Mouse (Mus musculus) Patski (cell line): ENCODE data around the gene Dcaf4. TPM values are rescaled to one million over a fixed set of nuclear protein-coding genes. Genes with fewer than 3 reads are reported as not detected.

Experiments used
- ATAC-seq: fragments of 100-300 bp; one replicate; pipeline ENCODE4 v1.8.0; 2021
- CTCF ChIA-PET: fragments of 350-600 bp; sonication (Branson Sonifier 250); formaldehyde crosslinking; loops from one replicate; lab custom pipeline; 2022; ENCODE audit warnings: inconsistent platforms; lab: Charles Lee
- POLR2A ChIA-PET: fragments of 350-600 bp; sonication (Branson Sonifier 250); formaldehyde crosslinking; loops from one replicate; lab custom pipeline; 2022; ENCODE audit warnings: antibody characterized with exemption, inconsistent platforms; lab: Charles Lee
- DNase-seq: peaks from one replicate; pipeline ENCODE4 v3.0.0-alpha.2; 2011; ENCODE audit warnings: low read depth, low spot score
- H3K27me3 ChIP-seq: fragments of 371-371 bp; one replicate; pipeline ENCODE4 v1.5.1; 2021
- CTCF ChIP-seq: fragments of 100-300 bp; IDR thresholded peaks from one replicate; pipeline ENCODE4 v1.5.1; 2021
- in situ Hi-C: fragments of 300-500 bp; cut with MboI; formaldehyde crosslinking; loops from 3 replicates; pipeline ENCODE4 v1.11.1; 2018; ENCODE audit warnings: low pct_unique_long_range_greater_than_20kb, mixed read lengths
- polyA plus RNA-seq: library from polyadenylated mRNA; unstranded; gene quantifications from one replicate; pipeline ENCODE4 v1.2.3, GENCODE M21; 2021

The Dcaf4 gene
- polyA plus RNA-seq, 1 experiment from 2014 or later, result 15.0 TPM

GRCm38 (mm10) chr12:83496336-83496735, 23.9 kb upstream of the Dcaf4 start:
- ChIA-PET CTCF (no interaction called here), POLR2A (no interaction called here)

DNA sequence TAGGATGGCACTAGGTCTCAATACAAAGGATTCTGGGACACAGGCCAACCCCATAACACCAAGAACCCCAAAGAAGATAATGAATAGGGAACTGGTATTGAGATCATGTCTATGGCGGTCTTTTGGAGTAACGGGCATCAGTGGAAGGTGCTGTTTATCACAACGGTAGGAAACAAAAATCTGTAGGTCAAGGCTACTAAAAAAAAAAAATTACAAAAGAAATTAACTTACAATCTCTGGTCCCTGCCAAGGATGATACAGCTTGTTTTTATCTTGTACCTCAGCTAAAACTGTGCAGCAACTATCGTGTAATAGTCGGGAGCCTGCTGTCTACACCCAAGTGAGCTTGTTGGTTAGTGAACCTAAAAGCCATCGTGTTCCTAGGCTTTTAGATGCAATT, 23.5 kb upstream of the Dcaf4 start:
- no peak for ATAC-seq
- H3K27me3 ChIP-seq, result peaks cover 17% of the 10 kb centered on the region
- ChIA-PET POLR2A (no interaction called here), CTCF (no interaction called here)
- in situ Hi-C loops, result no loop called here
- no peak for DNase-seq
- no peak for TF ChIP-seq CTCF

More at GRCm38 (mm10) chr12:83496336-83496735, 23.9 kb upstream of the Dcaf4 start:
- H3K27me3 ChIP-seq, result peaks cover 17% of the 10 kb centered on the region
- ATAC-seq (no peak), DNase-seq (no peak)
- TF ChIP-seq CTCF, result no peak
- in situ Hi-C loops, result no loop called here

- peak; percentile 39 for TF ChIP-seq CTCF
- POLR2A ChIA-PET, result no interaction called here
- in situ Hi-C loops, result no loop called here
- CTCF ChIA-PET, result no interaction called here
- DNase-seq, result no peak
- H3K27me3 ChIP-seq, result peaks cover 17% of the 10 kb centered on the region
- ATAC-seq, result no peak
These were observed 22.3 kb upstream of the Dcaf4 start for GRCm38 (mm10) chr12:83497959-83498358.

- CTCF ChIA-PET, result interaction anchor here (1.3 kb wide), 1 partner anchor 387 kb away, joined by 3 read pairs; no protein-coding TSS in a partner anchor
- ATAC-seq (no peak), DNase-seq (no peak)
These were observed 21.0 kb upstream of the Dcaf4 start for GRCm38 (mm10) chr12:83499256-83499655.

DNA sequence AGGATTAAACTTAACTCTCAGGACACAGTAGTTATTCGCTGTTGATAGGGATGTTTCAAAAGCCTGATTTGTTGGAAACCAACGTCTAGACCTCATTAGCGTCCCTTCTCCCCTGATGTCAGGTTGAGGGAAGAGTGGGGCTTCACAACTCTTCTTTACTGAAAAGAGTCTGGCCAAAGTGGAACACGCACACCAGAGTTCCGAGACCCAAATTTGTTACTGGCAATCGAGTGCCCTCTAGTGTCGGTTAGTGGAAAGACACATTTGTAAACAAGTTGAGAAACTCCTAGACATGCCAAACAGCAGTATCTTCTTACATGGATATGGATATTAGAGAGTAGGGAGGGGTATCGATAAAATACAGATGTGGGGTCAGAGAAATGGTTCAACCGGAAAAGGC, 18.1 kb upstream of the Dcaf4 start:
- ChIA-PET POLR2A (interaction anchor here (0.6 kb wide), 1 partner anchor 388 kb away, joined by 5 read pairs; no protein-coding TSS in a partner anchor), CTCF (interaction anchor here (0.5 kb wide), 1 partner anchor 528 kb away, joined by 3 read pairs; no protein-coding TSS in a partner anchor)
- no peak for DNase-seq
- in situ Hi-C loops, result no loop called here
- ATAC-seq, result no peak
- peak; percentile 70 for TF ChIP-seq CTCF
- peaks cover 8% of the 10 kb centered on the region for H3K27me3 ChIP-seq

More at GRCm38 (mm10) chr12:83499256-83499655, 21.0 kb upstream of the Dcaf4 start:
- no peak for TF ChIP-seq CTCF
- peaks cover 13% of the 10 kb centered on the region for H3K27me3 ChIP-seq
- POLR2A ChIA-PET, result no interaction called here
- in situ Hi-C loops, result no loop called here

DNA sequence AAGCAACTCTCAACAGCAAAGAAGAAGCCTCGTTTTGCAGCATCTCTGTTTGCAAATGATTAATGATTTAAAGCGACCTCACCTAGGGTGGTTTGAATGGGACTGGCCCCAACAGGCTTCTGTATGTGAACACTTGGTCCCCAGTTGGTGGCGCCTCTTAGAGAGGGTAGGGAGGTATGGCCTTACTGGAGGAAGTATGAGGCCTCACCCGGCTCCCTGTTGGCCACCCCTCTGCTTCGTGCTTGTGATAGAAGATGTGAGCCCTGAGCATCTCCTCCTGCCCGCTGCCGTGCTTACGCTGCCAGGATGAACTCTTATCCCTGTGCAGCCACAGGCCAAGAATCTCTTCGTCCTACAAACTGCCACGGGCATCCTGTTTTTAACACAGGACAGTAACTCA, 13.7 kb upstream of the Dcaf4 start:
- CTCF ChIA-PET, result no interaction called here
- ATAC-seq, result no peak

DNA sequence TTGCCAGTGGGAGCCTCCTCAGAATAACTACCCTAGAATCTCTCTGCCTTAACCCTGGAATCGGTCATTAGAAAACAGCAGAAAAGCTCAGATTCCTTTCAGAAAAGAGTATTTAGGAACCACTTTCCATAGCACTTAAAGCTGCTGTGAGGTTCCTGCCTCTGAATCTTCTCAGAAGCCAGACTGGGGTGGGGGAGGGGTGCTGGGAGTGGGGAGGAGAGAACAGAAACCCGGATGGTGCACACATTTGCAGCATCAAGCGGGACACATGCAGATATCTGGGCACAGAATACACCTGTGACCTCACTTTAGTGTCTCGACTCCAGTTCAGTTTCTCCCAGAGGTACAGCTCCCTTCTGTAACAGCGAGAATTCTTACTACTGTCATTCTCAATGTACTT, 9.7 kb upstream of the Dcaf4 start:
- peaks cover 18% of the 10 kb centered on the region for H3K27me3 ChIP-seq
- no peak for ATAC-seq
- no peak for DNase-seq
- TF ChIP-seq CTCF, result no peak
- CTCF ChIA-PET, result no interaction called here
- POLR2A ChIA-PET, result no interaction called here
- in situ Hi-C loops, result no loop called here

More for the DNA sequence above, 13.7 kb upstream of the Dcaf4 start:
- DNase-seq, result no peak
- in situ Hi-C loops, result no loop called here
- POLR2A ChIA-PET, result no interaction called here
- peaks cover 6% of the 10 kb centered on the region for H3K27me3 ChIP-seq
- no peak for TF ChIP-seq CTCF

DNA sequence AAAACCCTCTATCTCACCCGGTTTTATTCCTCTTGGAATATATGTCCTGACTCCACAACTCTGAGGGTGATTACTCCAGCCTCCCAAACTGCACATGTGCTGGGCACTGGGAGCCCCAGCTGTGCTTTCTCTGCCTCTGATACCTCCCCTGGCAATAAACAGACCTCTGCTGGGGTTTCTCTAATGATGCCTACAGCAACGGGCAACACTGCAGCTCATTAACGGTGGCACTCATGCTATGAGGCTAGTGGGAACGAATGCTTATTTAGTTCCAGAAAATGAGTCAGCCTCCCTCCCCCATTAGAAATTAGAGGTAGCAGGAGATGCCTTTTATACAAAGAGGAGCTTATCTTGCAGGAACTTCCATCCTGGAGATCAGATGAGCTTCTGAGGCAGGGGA, 7.5 kb upstream of the Dcaf4 start:
- CTCF ChIA-PET, result interaction anchor here (1.7 kb wide), 1 partner anchor 9 kb away, joined by 3 read pairs; no protein-coding TSS in a partner anchor
- ATAC-seq (no peak), DNase-seq (no peak)
- POLR2A ChIA-PET, result no interaction called here
- no peak for TF ChIP-seq CTCF
- in situ Hi-C loops, result no loop called here
- peaks cover 16% of the 10 kb centered on the region for H3K27me3 ChIP-seq

GRCm38 (mm10) chr12:83513185-83513584, 7.1 kb upstream of the Dcaf4 start:
- TF ChIP-seq CTCF, result no peak
- ChIA-PET CTCF (interaction anchor here (1.7 kb wide), 1 partner anchor 8 kb away, joined by 3 read pairs; no protein-coding TSS in a partner anchor), POLR2A (no interaction called here)
- H3K27me3 ChIP-seq, result peaks cover 12% of the 10 kb centered on the region
- in situ Hi-C loops, result no loop called here
- DNase-seq, result no peak
- no peak for ATAC-seq

DNA sequence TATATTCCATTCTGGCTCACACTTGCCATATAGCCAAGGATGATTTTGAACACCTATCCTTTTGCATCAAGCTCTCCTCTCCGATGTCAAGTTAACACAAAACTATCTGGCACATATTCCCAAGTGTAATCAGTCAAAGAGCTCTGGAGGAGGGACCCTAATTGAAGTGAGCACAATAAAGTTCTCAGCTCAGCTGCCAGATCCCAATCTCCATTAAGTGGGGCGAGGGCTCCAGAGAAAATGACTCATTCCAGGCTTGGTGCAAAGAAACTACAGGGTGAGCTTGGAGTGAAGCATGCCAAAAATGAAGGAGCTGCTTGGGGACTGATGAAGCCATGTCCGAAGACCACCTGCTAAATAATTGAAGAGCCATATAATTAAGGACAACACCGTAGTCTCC, 6.0 kb upstream of the Dcaf4 start:
- ChIA-PET CTCF (no interaction called here), POLR2A (no interaction called here)
- no peak for ATAC-seq
- no peak for DNase-seq
- no peak for TF ChIP-seq CTCF
- in situ Hi-C loops, result no loop called here
- H3K27me3 ChIP-seq, result peaks cover 12% of the 10 kb centered on the region

DNA sequence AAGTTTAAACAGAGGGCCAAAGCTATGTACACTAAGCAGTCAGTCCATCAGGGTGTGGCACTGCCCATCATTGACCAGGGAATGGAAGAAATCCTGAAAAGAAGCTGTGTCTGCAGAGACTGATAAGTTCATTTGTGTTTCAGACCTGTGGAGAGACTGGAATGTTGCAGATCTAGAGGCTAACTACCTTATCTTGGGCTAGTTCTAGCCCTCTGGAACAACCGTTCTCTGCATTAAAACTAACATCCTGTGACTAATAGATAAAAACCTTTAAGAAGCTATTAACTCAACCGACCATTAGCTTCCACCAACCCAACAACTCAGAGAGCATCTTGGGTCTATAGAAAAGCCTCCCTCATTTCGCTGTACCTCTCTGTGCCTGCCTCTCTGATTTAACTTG, 2.7 kb upstream of the Dcaf4 start:
- no peak for TF ChIP-seq CTCF
- POLR2A ChIA-PET, result no interaction called here
- in situ Hi-C loops, result no loop called here
- H3K27me3 ChIP-seq, result peaks cover 10% of the 10 kb centered on the region
- ATAC-seq (no peak), DNase-seq (no peak)
- CTCF ChIA-PET, result no interaction called here

- no peak for TF ChIP-seq CTCF
- CTCF ChIA-PET, result interaction anchor here (0.7 kb wide), 1 partner anchor 8 kb away, joined by 3 read pairs; no protein-coding TSS in a partner anchor
- POLR2A ChIA-PET, result no interaction called here
- DNase-seq (no peak), ATAC-seq (no peak)
- in situ Hi-C loops, result no loop called here
- no peaks in the 10 kb centered on the region for H3K27me3 ChIP-seq
These were observed 817 bp downstream of the Dcaf4 start for GRCm38 (mm10) chr12:83521083-83521482.
